ENCODE assay signal across 12 mouse cellular contexts in genomic region chr1:69498862-69499306, GRCm38 (mm10).
A peak's percentile ranks its signal among the peaks of the same experiment; 100 is the strongest.
DNase-seq lines count a peak whose midpoint lies in the region; ATAC-seq and TF ChIP-seq lines count a peak whose summit lies in the region.
"Had no signal": no experiment of that assay in that cellular context is flagged by ENCODE, and none has a peak within 500 bp of the region (broad histone marks: within the 10 kb centered on the region; RNA-seq: fewer than 3 reads in every experiment).

No protein-coding gene starts in this region.

- no peaks in the 10 kb centered on the region for H3K79me2 ChIP-seq in MEL (ENCODE audit: control insufficient read depth, insufficient read depth, low read length, poor library complexity)

- ATAC-seq in hindbrain, embryonic 11.5 days (ENCODE audit: low FRiP score), result peak; percentile 84
- peak; percentile 45; the same call in 1 of the 2 replicates for ATAC-seq in forebrain, embryonic 16.5 days
- ATAC-seq in liver, postnatal 0 days, result no peak

- no peak for TF ChIP-seq EP300 in MEL (IDR thresholded peaks at IDR 0.05; ENCODE audit: low read depth in 1 of 2, low read length in 2 of 2)
- no peak for TF ChIP-seq EP300 in liver, postnatal 0 days (IDR thresholded peaks at IDR 0.05; ENCODE audit: low read depth)

- no peaks in the 10 kb centered on the region for H3K36me3 ChIP-seq in hindbrain, embryonic 11.5 days (ENCODE audit: control insufficient read depth, insufficient read depth, low read length)
- H3K36me3 ChIP-seq in hindbrain, embryonic 10.5 days, result no peaks in the 10 kb centered on the region
- H3K36me3 ChIP-seq in MEL (ENCODE audit: control insufficient read depth in 1 of 2, insufficient read depth in 2 of 2, low read length in 2 of 2), result peaks cover 0 to 50% of the 10 kb centered on the region in 2 experiments; a peak in 2 of 4 replicates
- H3K36me3 ChIP-seq in forebrain, embryonic 16.5 days (ENCODE audit: control insufficient read depth, insufficient read depth), result no peaks in the 10 kb centered on the region
- H3K36me3 ChIP-seq in liver, postnatal 0 days (replicated peaks; ENCODE audit: insufficient read depth, low read length), result no peaks in the 10 kb centered on the region
- H3K36me3 ChIP-seq: heart, embryonic 12.5 days had no signal

- H3K4me3 ChIP-seq in hindbrain, embryonic 11.5 days (ENCODE audit: low read depth, low read length), result no peak overlapping the region
- H3K4me3 ChIP-seq in hindbrain, embryonic 10.5 days, result no peak overlapping the region
- peak overlapping the region; percentile 62 to 84 for H3K4me3 ChIP-seq in MEL (ENCODE audit: control insufficient read depth in 1 of 2, insufficient read depth in 1 of 2, low read depth in 2 of 2, low read length in 2 of 2)
- 0 out of 2 replicates have a peak overlapping the region, but pooled peaks have one; percentile 13 for H3K4me3 ChIP-seq in forebrain, embryonic 16.5 days (replicated peaks; ENCODE audit: low read length)
- peak overlapping the region; percentile 20 for H3K4me3 ChIP-seq in liver, postnatal 0 days (ENCODE audit: low read depth, low read length)
- H3K4me3 ChIP-seq: heart, embryonic 12.5 days had no signal

- WGBS in hindbrain, embryonic 11.5 days, result 29% methylated on average over 7 of the region's 7 CpGs
- WGBS in hindbrain, embryonic 10.5 days, result 34% methylated on average over 7 of the region's 7 CpGs
- 3% methylated on average over 7 of the region's 7 CpGs for WGBS in forebrain, embryonic 16.5 days
- 53% methylated on average over 7 of the region's 7 CpGs for WGBS in liver, postnatal 0 days (ENCODE audit: insufficient replicate concordance)

- no peak overlapping the region for H3K9ac ChIP-seq in hindbrain, embryonic 11.5 days (ENCODE audit: low read depth, low read length)
- H3K9ac ChIP-seq in MEL (ENCODE audit: control insufficient read depth, low read depth, low read length, poor library complexity, severe bottlenecking), result peak overlapping the region; percentile 37
- H3K9ac ChIP-seq in forebrain, embryonic 16.5 days (replicated peaks; ENCODE audit: low read depth, low read length), result no peak overlapping the region
- H3K9ac ChIP-seq in liver, postnatal 0 days (replicated peaks), result no peak overlapping the region
- H3K9ac ChIP-seq: heart, embryonic 12.5 days had no signal

- no peaks in the 10 kb centered on the region for H3K4me1 ChIP-seq in hindbrain, embryonic 11.5 days (replicated peaks; ENCODE audit: control insufficient read depth, insufficient read depth, low read length)
- peaks cover 3% of the 10 kb centered on the region; the same call in 1 of the 2 replicates for H3K4me1 ChIP-seq in hindbrain, embryonic 10.5 days (replicated peaks)
- peaks cover 20 to 22% of the 10 kb centered on the region in 2 experiments for H3K4me1 ChIP-seq in MEL (ENCODE audit: control insufficient read depth in 1 of 2, insufficient read depth in 2 of 2, low read length in 2 of 2)
- H3K4me1 ChIP-seq in forebrain, embryonic 16.5 days (replicated peaks; ENCODE audit: control insufficient read depth, insufficient read depth, low read length), result peaks cover 5% of the 10 kb centered on the region
- H3K4me1 ChIP-seq in liver, postnatal 0 days (ENCODE audit: insufficient read depth), result peaks cover 3% of the 10 kb centered on the region; the same call in 1 of the 2 replicates
- H3K4me1 ChIP-seq: heart, embryonic 12.5 days had no signal

- no peaks in the 10 kb centered on the region for H3K9me3 ChIP-seq in hindbrain, embryonic 11.5 days (ENCODE audit: control insufficient read depth, low read length)
- H3K9me3 ChIP-seq in hindbrain, embryonic 10.5 days, result no peaks in the 10 kb centered on the region
- no peaks in the 10 kb centered on the region for H3K9me3 ChIP-seq in MEL (replicated peaks; ENCODE audit: insufficient read depth, low read length)
- no peaks in the 10 kb centered on the region for H3K9me3 ChIP-seq in forebrain, embryonic 16.5 days (ENCODE audit: control insufficient read depth, low read length)
- no peaks in the 10 kb centered on the region for H3K9me3 ChIP-seq in liver, postnatal 0 days (ENCODE audit: low read length)
- H3K9me3 ChIP-seq: heart, embryonic 12.5 days had no signal

- TF ChIP-seq POLR2A in MEL (IDR thresholded peaks at IDR 0.05; ENCODE audit: control insufficient read depth in 1 of 2, insufficient read depth in 1 of 2, low read depth in 1 of 2, low read length in 2 of 2, poor library complexity in 1 of 2), result no peak

- no peak for TF ChIP-seq RAD21 in MEL (IDR thresholded peaks at IDR 0.05; ENCODE audit: low read depth, low read length)

- H3K27me3 ChIP-seq in hindbrain, embryonic 11.5 days (ENCODE audit: control insufficient read depth, insufficient read depth, low read length), result no peaks in the 10 kb centered on the region
- no peaks in the 10 kb centered on the region for H3K27me3 ChIP-seq in hindbrain, embryonic 10.5 days (ENCODE audit: insufficient read depth, poor library complexity, severe bottlenecking)
- no peaks in the 10 kb centered on the region for H3K27me3 ChIP-seq in MEL (ENCODE audit: control insufficient read depth in 1 of 2, insufficient read depth in 2 of 2, low read length in 2 of 2)
- H3K27me3 ChIP-seq in forebrain, embryonic 16.5 days (replicated peaks; ENCODE audit: control insufficient read depth, insufficient read depth, low read length), result no peaks in the 10 kb centered on the region
- H3K27me3 ChIP-seq in liver, postnatal 0 days (ENCODE audit: insufficient read depth, low read length), result no peaks in the 10 kb centered on the region
- H3K27me3 ChIP-seq: heart, embryonic 12.5 days had no signal

- DNase-seq in hindbrain, embryonic 11.5 days (ENCODE audit: low spot score), result peak; percentile 17
- no peak for DNase-seq in hindbrain, embryonic 10.5 days (ENCODE audit: low spot score)
- DNase-seq in MEL (ENCODE audit: low read depth, low spot score), result peak; percentile 70
- no peak for DNase-seq in liver, postnatal 0 days
- DNase-seq in spleen, postnatal 4 days (ENCODE audit: low spot score in 2 of 2), result no peak
- DNase-seq in frontal cortex, adult 2 months (ENCODE audit: extremely low spot score in 1 of 2, low spot score in 1 of 2), result no peak
- no peak for DNase-seq in right cerebral cortex, adult 18-20 months
- DNase-seq: kidney, postnatal 10 days; right cerebral cortex, postnatal 25 days had no signal

- peak overlapping the region; percentile 20; the same call in 1 of the 2 replicates for H3K4me2 ChIP-seq in hindbrain, embryonic 11.5 days (replicated peaks; ENCODE audit: low read depth, low read length)
- H3K4me2 ChIP-seq in forebrain, embryonic 16.5 days (ENCODE audit: low read length), result peak overlapping the region; percentile 39
- peak overlapping the region; percentile 51 for H3K4me2 ChIP-seq in liver, postnatal 0 days (ENCODE audit: low read depth, low read length)
- H3K4me2 ChIP-seq: heart, embryonic 12.5 days; midbrain, embryonic 11.5 days had no signal

- no peak for TF ChIP-seq CTCF in MEL (IDR thresholded peaks at IDR 0.05 in 2 of 3, conservative IDR thresholded peaks at IDR 0.05 in 1 of 3; ENCODE audit: control insufficient read depth in 1 of 3, insufficient read depth in 1 of 3, low read depth in 2 of 3, low read length in 3 of 3, poor library complexity in 1 of 3, severe bottlenecking in 1 of 3)
- no peak for TF ChIP-seq CTCF in liver, postnatal 0 days (IDR thresholded peaks at IDR 0.05; ENCODE audit: low read depth)

- no peak overlapping the region for H3K27ac ChIP-seq in hindbrain, embryonic 11.5 days (ENCODE audit: low read depth, low read length)
- H3K27ac ChIP-seq in hindbrain, embryonic 10.5 days, result no peak overlapping the region
- H3K27ac ChIP-seq in MEL (ENCODE audit: control insufficient read depth, low read depth, low read length), result peak overlapping the region; percentile 79
- H3K27ac ChIP-seq in forebrain, embryonic 16.5 days (ENCODE audit: low read length), result no peak overlapping the region
- H3K27ac ChIP-seq in liver, postnatal 0 days (ENCODE audit: low read depth), result no peak overlapping the region

TF ChIP-seq in MEL, 35 proteins besides CTCF, POLR2A, EP300 and RAD21:
- TF ChIP-seq MYB (IDR thresholded peaks at IDR 0.05; ENCODE audit: low read depth, low read length), result no peak
- no peak for TF ChIP-seq CHD1 (IDR thresholded peaks at IDR 0.05; ENCODE audit: low read depth, low read length)
- TF ChIP-seq POLR2AphosphoS2 (IDR thresholded peaks at IDR 0.05; ENCODE audit: low read length), result no peak
- no peak for TF ChIP-seq KAT2A (conservative IDR thresholded peaks at IDR 0.05; ENCODE audit: low read depth, low read length)
- TF ChIP-seq GABPA (IDR thresholded peaks at IDR 0.05; ENCODE audit: low read depth, low read length), result no peak
- no peak for TF ChIP-seq CHD2 (IDR thresholded peaks at IDR 0.05; ENCODE audit: low read length)
- TF ChIP-seq ETS1 (IDR thresholded peaks at IDR 0.05; ENCODE audit: low read depth, low read length), result no peak
- no peak for TF ChIP-seq TCF12 (IDR thresholded peaks at IDR 0.05; ENCODE audit: low read depth, low read length)
- no peak for TF ChIP-seq MEF2A (IDR thresholded peaks at IDR 0.05; ENCODE audit: extremely low read depth, insufficient replicate concordance, low read depth, low read length, poor library complexity, severe bottlenecking)
- no peak for TF ChIP-seq HCFC1 (IDR thresholded peaks at IDR 0.05; ENCODE audit: low read depth, low read length)
- TF ChIP-seq ZNF384 (IDR thresholded peaks at IDR 0.05; ENCODE audit: low read depth, low read length), result no peak
- no peak for TF ChIP-seq USF1 (IDR thresholded peaks at IDR 0.05; ENCODE audit: low read depth, low read length)
- peak; percentile 32; the same call in 1 of the 2 replicates for TF ChIP-seq MXI1 (IDR thresholded peaks at IDR 0.05; ENCODE audit: low read depth, low read length)
- TF ChIP-seq POLR2AphosphoS5 (IDR thresholded peaks at IDR 0.05; ENCODE audit: borderline replicate concordance, low read depth, low read length), result no peak
- 0 out of 2 replicates have a peak, but pooled peaks have one; percentile 11 for TF ChIP-seq MYC (IDR thresholded peaks at IDR 0.05; ENCODE audit: low read depth, low read length)
- TF ChIP-seq USF2 (IDR thresholded peaks at IDR 0.05; ENCODE audit: borderline replicate concordance in 1 of 2, insufficient read depth in 1 of 2, low read depth in 1 of 2, low read length in 2 of 2), result no peak
- TF ChIP-seq ZKSCAN1 (IDR thresholded peaks at IDR 0.05; ENCODE audit: low read depth, low read length), result no peak
- TF ChIP-seq MAFK (IDR thresholded peaks at IDR 0.05; ENCODE audit: borderline replicate concordance, low read depth, low read length), result peak; percentile 88
- TF ChIP-seq E2F4 (IDR thresholded peaks at IDR 0.05; ENCODE audit: borderline replicate concordance, low read depth, low read length), result no peak
- no peak for TF ChIP-seq RCOR1 (IDR thresholded peaks at IDR 0.05; ENCODE audit: low read depth, low read length)
- TF ChIP-seq TBP (IDR thresholded peaks at IDR 0.05; ENCODE audit: low read depth, low read length), result peak; percentile 52; the same call in 1 of the 2 replicates
- TF ChIP-seq NELFE (IDR thresholded peaks at IDR 0.05; ENCODE audit: low read depth, low read length), result no peak

Comparison
In these comparisons a context has a peak if more than half of its experiments do, and no peak if none do; other contexts are left out.
1. DNase-seq: peak in hindbrain, embryonic 11.5 days (single experiment) and MEL (single experiment); none in hindbrain, embryonic 10.5 days (single experiment), liver, postnatal 0 days (single experiment), spleen, postnatal 4 days (0 of 2), frontal cortex, adult 2 months (0 of 2) and right cerebral cortex, adult 18-20 months (single experiment).
2. H3K4me3 ChIP-seq: peak in MEL (2 of 2), forebrain, embryonic 16.5 days (single experiment) and liver, postnatal 0 days (single experiment); none in hindbrain, embryonic 11.5 days (single experiment) and hindbrain, embryonic 10.5 days (single experiment).
3. Peak in every context shown above with its lines, with median percentiles within 50 percentile points of each other: H3K4me2 ChIP-seq.